Mouse (Mus musculus) hindbrain, embryonic 15.5 days (tissue): ENCODE measurements around the gene Ica1. TPM values are rescaled to one million over a fixed set of nuclear protein-coding genes. Genes with fewer than 3 reads are reported as not detected.

ENCODE experiments used
- polyA plus RNA-seq: library from polyadenylated mRNA; unstranded; fragments of >200 nt; fragmentation: Nextera tagmentation; extraction: Ambion mirVana; gene quantifications from 2 replicates; pipeline ENCODE4 v1.2.1, GENCODE M21; 2015

Gene Ica1
- polyA plus RNA-seq, 1 experiment from 2014 or later: 71.3 TPM

Other genes with a start within 250 kb of the Ica1 start
- gene Nxph1, start 169.9 kb upstream of the Ica1 start, polyA plus RNA-seq: 84.8 and 85.6 TPM in 2 replicates